Mouse (Mus musculus) cerebellum, adult 2 months (tissue): ENCODE measurements around the gene Rxylt1.

Experiments used
- CTCF ChIP-seq: fragments of 200-500 bp; IDR thresholded peaks from 2 replicates; pipeline ENCODE4 v1.5.1; 2011; ENCODE audit warnings: low read depth, mild to moderate bottlenecking, control low read depth, low read length, moderate library complexity, borderline replicate concordance; ENCODE audit not compliant: insufficient read depth
- POLR2A ChIP-seq: fragments of 200-500 bp; IDR thresholded peaks from 2 replicates; pipeline ENCODE4 v1.6.1; 2011; ENCODE audit warnings: low read length, control low read depth, borderline replicate concordance; ENCODE audit not compliant: insufficient read depth

DNA sequence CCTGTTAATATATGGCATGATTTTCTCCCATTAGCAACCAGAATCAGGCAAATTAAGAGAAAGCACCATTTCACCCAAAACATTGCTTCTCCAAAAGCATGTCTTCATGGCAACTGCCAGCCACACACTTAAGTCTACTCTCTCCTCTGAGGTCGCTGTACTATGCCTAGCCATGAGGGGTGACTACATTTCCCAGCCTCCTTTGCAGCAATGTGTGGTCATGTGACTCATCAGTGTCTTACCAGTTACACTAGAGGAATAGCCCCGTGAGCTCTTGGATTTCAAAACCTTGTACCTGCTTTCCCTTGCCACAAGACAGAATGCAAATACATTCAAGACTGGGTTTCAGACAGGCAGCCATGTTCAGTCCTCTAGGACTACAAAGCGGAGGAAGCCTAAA, 58.6 kb downstream of the Rxylt1 start:
- TF ChIP-seq CTCF (no peak), POLR2A (no peak)
